Mouse (Mus musculus): ENCODE measurements around the gene Rarres2.
A peak's percentile ranks its signal among the peaks of the same experiment; 100 is the strongest.

DNA sequence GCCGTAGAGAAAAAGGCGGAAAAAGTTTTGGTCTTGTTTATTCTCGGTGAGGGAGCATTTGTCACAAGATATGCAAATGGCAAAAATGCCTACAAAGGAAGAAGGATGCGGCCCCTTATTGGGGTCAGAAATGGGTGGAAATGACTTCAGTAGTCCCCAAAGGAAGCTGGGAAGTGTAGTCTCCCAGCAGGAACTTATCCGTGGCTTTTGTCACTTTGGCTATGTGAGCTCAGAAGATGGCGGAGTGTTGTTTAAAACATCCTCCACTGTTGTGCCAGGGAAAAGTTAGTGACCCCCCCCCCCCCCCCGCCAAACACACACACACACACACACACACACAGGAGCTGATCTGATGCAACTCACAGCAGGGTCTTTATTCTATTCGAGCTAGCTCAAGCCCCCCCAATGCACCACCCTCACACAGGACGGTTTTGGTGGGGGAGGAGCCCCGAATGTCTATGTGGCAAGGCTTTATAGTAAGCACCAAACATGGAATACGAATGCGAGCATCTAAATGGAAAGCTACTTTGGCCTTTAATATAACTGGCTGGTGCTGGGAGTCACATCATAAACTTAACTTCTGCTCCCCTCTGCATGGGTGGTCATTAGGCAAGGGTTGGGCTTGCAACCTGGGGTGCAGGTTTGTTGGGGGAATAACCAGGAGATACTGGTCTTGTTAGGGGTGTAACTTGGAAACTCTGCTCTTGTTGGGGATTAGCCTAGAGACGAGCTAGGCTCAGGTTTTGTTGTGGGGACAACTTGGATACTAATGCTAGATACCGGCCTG, 17.3 kb downstream of the Rarres2 start:
- TF ChIP-seq CTCF (IDR thresholded peaks at IDR 0.05; ENCODE audit: insufficient read depth, low read length) (no peak), POLR2A (IDR thresholded peaks at IDR 0.05; ENCODE audit: borderline replicate concordance, extremely low read depth, low read depth, low read length) (peak; percentile 34; the same call in 1 of the 2 replicates)
